ENCODE assay signal across 13 mouse cellular contexts in genomic region chr8:125693197-125693596, GRCm38 (mm10).
"Had no signal": no experiment of that assay in that cellular context is flagged by ENCODE, and none has a peak within 500 bp of the region (broad histone marks: within the 10 kb centered on the region; RNA-seq: fewer than 3 reads in every experiment).

No protein-coding gene starts in this region.

- DNase-seq: kidney, adult 9 months; kidney, postnatal 10 days; midbrain, embryonic 14.5 days; right cerebral cortex, postnatal 4 days; spleen, adult 18-20 months; thymus, adult 18-20 months; thymus, postnatal 14 days had no signal

- H3K4me2 ChIP-seq: limb, embryonic 13.5 days; liver, embryonic 15.5 days; lung, embryonic 15.5 days; neural tube, embryonic 12.5 days had no signal

- H3K27me3 ChIP-seq: limb, embryonic 13.5 days; liver, embryonic 15.5 days; lung, embryonic 15.5 days; neural tube, embryonic 12.5 days had no signal

- H3K9me3 ChIP-seq: liver, embryonic 15.5 days; lung, embryonic 15.5 days; midbrain, embryonic 10.5 days had no signal

- H3K9ac ChIP-seq: limb, embryonic 13.5 days; liver, embryonic 15.5 days; lung, embryonic 15.5 days; neural tube, embryonic 12.5 days had no signal

- ATAC-seq: intestine, postnatal 0 days had no signal

- H3K27ac ChIP-seq: limb, embryonic 13.5 days; liver, embryonic 15.5 days; lung, embryonic 15.5 days; midbrain, embryonic 10.5 days; neural tube, embryonic 12.5 days had no signal

- H3K4me3 ChIP-seq: limb, embryonic 13.5 days; liver, embryonic 15.5 days; lung, embryonic 15.5 days; midbrain, embryonic 10.5 days; neural tube, embryonic 12.5 days had no signal

- H3K36me3 ChIP-seq: limb, embryonic 13.5 days; liver, embryonic 15.5 days; lung, embryonic 15.5 days; midbrain, embryonic 10.5 days; neural tube, embryonic 12.5 days had no signal

- H3K4me1 ChIP-seq: liver, embryonic 15.5 days; lung, embryonic 15.5 days had no signal
